Mouse (Mus musculus): ENCODE results near the gene Abcb8.
"Not testable (repeated sequence)": the region's sequence is repeated elsewhere in the genome, so short reads cannot be mapped to it uniquely, and the experiment has no call there.

Gene Abcb8

DNA sequence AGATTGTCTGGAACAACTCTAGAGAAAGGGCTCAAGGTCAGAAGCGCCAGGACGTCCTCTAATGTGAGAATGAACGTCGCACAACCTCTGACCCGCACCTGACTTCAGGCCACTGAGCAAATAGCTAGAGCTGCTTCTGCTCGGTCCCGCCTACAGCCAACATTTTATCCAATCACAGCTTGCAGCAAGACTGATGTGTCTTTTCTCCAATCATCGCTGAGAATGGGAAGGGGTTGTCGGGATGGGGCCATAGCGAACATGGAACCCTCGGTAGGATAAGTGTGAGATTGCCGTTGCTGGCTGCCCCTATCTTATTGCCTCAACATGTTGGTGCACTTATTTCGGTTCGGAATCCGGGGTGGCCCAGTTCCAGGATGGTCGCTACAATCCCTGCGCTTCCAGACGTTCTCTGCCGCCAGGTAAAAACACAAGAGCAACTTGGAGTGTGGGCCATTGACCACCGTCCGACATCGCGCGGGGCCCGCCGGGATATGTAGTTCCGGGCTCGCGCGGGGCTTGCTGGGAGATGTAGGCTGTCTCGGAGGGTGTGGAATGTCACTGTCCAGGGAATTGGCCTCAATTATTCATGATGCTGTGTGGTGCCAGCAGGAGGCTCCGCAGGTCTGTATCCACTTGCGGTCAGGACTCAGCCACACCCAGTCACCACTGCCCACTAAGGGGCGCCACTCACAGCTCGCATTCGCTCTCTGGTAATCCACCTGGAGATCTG lies 867 bp downstream of the Abcb8 start:
- peak; percentile 95 for DNase-seq (ENCODE audit: low spot score)

- DNase-seq (ENCODE audit: low spot score): not testable (repeated sequence)
Measured at GRCm38 (mm10) chr5:24396254-24396653, 2.8 kb downstream of the Abcb8 start.

DNA sequence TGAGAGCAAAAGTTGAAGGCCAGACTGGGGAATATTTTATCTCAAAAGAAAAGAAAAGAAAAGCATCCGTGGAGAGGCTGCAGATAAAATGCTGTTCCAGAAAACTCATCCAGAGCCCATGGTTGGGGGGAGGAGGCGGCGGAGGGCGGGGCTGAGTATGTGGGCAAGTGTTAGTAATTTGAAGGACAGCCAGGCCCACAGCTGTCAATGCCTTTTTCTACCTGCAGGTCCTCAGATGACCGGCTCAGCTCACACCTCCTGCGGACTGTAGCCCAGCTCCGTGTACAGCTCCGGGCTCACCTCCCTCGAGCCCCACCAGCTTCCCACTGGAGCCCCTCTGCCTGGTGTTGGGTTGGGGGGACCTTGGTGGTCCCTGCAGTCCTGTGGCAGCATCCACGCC lies 6.2 kb downstream of the Abcb8 start:
- DNase-seq (ENCODE audit: low spot score): no peak

DNA sequence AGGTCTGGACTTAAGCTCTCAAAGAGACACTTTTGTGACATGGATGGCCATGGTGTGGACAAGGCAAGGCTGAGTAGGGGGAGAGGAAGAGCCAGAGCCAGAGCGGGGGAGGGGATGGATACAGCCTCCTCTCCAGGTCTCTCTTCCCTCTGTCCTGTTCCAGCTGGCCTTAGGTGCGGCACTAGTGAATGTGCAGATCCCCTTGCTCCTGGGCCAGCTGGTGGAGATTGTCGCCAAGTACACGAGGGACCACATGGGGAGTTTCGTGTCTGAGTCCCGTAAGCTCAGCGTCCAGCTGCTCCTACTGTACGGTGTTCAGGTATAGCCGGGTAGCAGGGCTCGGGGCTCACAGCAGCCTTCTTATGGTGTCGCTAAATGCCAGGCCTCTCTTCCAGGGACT lies 6.9 kb downstream of the Abcb8 start:
- no peak for DNase-seq (ENCODE audit: low spot score)

GRCm38 (mm10) chr5:24400911-24401605 lies 7.6 kb downstream of the Abcb8 start:
- no peak for DNase-seq (ENCODE audit: low spot score)

DNA sequence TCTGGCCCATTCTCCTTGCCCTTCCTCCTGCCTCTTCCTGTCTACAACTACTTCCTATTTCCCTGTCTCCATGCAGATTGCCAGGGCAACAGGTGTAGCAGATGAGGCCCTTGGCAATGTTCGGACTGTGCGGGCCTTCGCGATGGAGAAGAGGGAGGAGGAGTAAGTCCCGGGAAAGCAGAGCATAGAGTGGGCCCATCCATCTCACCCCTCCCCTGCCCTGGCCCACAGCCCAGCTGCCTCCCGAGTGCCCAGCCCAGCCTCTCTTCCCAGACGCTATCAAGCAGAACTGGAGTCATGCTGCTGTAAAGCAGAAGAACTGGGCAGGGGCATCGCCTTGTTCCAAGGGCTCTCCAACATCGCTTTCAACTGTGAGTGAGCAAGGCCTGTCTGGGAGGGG lies 8.5 kb downstream of the Abcb8 start:
- DNase-seq (ENCODE audit: low spot score): no peak

- no peak for DNase-seq (ENCODE audit: low spot score)
Measured at GRCm38 (mm10) chr5:24404594-24405360, 11.3 kb downstream of the Abcb8 start.

DNA sequence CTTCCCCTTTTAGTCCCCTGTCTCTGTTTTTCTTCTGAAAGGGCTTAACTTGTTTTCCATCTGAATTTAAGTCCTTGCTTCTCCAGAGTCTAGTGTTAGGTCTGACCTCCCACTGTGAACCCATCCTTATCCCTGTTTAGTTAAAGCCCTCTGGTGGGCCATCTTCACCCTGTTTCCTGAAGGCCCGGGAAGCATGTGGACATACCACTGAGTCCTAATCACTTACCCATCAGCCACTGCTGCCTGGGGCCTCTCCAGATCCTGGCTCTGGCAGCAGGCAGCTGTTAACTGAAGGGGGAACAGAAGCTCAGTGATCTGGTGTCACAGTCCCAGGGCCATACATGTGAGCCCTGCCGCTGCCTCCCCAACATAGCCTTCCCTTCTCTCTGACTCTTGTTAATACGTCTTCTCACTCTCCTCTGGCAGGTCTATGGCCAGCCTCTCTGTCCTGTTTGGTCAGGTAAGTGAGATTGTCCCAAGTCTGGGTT lies 12.0 kb downstream of the Abcb8 start:
- DNase-seq (ENCODE audit: low spot score): no peak

DNA sequence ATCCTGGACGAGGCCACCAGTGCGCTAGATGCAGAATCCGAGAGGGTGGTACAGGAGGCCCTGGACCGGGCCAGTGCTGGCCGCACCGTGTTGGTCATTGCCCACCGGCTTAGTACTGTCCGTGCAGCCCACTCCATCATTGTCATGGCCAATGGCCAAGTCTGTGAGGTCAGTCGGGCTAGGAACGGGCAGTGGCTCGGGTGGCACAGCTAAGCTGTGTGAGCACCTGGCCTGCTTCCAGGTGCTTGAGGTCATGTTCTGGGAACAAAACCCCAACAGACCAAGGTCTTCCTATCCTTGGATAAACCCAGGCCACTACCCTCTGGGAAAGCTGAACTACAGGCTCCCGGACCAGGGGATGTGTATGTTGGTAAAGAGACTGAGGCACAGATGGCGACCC lies 15.2 kb downstream of the Abcb8 start:
- no peak for DNase-seq (ENCODE audit: low spot score)

DNA sequence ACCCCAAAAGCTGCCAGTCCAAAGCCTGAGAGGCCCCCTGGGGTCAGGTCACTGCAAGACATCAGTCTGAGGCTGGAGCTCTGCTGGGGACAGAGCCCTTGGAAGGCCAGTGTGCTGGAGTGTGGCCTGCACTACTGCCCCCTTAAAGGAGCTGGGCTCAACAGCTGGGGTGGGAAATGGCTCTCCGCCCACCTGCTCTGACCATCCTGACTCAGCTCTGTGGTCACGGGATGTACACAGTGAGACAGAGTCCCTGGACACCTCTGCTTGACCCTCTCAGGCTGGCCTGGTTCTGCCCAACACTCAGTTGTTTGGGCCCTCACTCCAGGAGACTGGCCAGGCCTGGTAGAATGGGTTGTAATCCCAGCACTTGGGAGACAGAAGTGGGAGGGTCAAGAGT lies 16.0 kb downstream of the Abcb8 start:
- no peak for DNase-seq (ENCODE audit: low spot score)

DNA sequence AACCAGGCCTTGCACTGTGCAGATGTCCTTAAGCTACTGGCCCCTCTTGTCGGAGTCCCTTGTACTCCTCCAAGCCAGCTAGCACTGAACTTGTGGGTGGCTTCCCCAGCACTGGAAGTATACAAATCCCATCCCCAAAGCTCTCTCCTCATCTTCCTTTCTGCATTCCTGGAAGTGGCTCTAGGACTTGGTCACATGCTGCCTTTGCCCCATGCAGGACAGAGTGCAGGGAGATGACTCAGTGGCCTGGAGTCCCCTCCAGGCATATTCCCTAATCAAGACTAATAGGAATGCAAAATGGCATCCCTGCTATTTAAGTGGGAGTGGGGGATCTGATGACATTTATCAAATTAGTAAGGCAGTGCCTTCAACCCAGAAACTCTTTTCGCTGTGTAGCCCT lies 18.6 kb downstream of the Abcb8 start:
- no peak for DNase-seq (ENCODE audit: low spot score)

- no peak for DNase-seq (ENCODE audit: low spot score)
Measured at GRCm38 (mm10) chr5:24413042-24413693, 19.7 kb downstream of the Abcb8 start, which contains the start of gene Asic3. Gene Asic3 (plus strand): TSS chr5:24413392.

DNA sequence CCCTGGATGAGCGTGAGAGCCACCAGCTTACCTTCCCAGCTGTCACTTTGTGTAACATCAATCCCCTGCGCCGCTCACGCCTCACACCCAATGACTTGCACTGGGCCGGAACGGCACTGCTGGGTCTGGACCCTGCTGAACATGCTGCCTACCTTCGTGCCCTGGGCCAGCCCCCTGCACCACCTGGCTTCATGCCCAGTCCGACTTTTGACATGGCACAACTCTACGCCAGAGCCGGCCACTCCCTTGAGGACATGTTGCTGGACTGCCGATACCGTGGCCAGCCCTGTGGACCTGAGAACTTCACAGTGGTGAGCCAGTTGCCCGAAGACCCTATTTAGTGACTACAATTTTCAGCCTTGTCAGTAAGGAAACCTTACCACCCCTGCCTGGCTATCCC lies 20.5 kb downstream of the Abcb8 start:
- no peak for DNase-seq (ENCODE audit: low spot score)

- DNase-seq (ENCODE audit: low spot score): peak; percentile 83
Measured at GRCm38 (mm10) chr5:24416222-24416736, 22.8 kb downstream of the Abcb8 start.

DNA sequence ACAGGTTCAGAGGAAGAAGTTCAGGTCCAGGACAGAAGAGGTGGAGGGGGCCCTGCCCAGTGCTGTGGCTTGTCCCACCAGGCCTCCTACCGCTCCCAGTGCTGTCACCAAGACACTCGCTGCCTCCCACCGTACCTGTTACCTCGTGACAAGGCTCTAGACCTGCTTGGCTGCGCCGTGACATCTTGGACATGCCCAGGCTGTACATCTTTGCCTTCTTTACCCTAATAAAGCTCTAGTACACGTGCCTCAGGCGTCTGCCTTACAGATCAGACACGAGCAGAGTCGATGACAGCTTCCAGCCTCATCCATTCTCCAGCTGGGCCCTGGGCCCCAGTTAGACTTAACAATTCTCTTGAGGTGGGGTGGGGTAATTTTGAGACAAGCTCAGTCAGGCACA lies 24.1 kb downstream of the Abcb8 start:
- DNase-seq (ENCODE audit: low spot score): no peak

GRCm38 (mm10) chr5:24420381-24420780 lies 26.9 kb downstream of the Abcb8 start:
- no peak for DNase-seq (ENCODE audit: low spot score)

GRCm38 (mm10) chr5:24423129-24424003 lies 29.9 kb downstream of the Abcb8 start, which contains the start of the genes Cdk5 and Slc4a2:
Gene Cdk5 (minus strand): TSS chr5:24423530.
Gene Slc4a2 (plus strand): TSS chr5:24423837.
- DNase-seq (ENCODE audit: low spot score): peak; percentile 98

DNA sequence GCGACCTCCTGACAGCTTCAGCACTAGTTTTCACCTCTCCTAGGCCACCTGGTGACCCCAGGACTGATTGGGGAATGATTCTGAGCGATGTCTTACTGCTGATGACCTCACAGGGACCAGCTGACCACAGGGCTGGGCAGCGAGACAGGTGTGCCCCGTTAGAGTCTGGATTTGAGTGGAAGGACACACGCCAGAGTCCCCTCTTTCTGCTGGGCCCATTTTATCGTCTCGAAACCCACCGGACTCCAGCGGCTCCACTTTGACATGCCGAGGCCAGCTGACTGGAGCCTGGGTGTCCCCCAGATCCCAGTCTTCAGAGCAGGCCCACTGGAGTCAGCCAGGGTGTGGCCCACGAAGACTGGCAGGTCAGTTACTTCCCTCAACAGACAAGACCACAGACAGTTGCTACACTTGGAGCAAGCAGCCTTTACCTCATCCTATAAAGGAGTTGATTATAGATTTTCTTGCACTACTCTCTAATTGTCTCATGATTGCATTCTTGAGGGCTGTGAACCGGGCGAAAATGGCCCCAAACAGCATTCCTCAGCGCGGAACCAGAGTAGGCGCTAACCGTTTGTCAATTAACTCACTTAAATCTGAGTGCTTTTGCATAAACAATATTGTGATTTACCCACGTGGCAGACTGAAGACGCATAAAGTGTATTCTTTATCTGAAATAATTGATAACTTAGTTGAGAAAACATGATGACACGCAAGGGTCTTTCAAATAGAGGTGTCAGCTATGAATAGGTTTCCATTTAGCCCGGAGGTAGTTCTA lies 30.7 kb downstream of the Abcb8 start:
- DNase-seq (ENCODE audit: low spot score): no peak

DNA sequence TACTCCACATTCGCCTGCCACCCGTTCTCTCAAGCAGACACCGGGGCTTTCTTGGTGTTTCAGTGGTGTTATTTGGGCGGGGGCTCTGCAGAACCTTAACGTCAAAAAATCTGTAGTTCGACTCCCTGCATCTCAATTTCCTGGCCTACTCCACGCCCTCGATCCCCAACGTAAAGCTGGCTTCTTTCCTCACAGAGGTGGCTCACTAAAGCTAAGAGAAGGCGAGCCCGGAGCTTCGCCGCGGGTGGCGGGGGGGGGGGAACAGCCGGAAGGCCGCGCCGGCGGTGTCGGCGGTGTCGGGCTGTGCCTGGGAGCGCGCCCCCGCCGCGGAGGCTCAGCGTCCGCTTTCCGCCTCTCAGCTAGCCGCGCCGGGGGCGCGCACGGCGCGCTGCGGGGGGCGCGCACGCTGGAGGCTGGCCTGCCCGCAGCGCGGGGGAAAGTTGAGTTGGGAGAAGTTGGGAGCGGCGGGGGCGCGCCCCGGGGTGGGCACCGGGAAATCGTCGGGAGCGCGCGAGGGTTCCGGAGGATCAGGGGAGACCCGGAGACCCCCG lies 31.5 kb downstream of the Abcb8 start:
- peak; percentile 91 for DNase-seq (ENCODE audit: low spot score)
